Mouse (Mus musculus): ENCODE measurements around the gene Syne2. TPM values are rescaled to one million over a fixed set of nuclear protein-coding genes. Genes with fewer than 3 reads are reported as not detected.

Gene Syne2
- polyA plus RNA-seq, 1 experiment from 2014 or later = 2.7 TPM

DNA sequence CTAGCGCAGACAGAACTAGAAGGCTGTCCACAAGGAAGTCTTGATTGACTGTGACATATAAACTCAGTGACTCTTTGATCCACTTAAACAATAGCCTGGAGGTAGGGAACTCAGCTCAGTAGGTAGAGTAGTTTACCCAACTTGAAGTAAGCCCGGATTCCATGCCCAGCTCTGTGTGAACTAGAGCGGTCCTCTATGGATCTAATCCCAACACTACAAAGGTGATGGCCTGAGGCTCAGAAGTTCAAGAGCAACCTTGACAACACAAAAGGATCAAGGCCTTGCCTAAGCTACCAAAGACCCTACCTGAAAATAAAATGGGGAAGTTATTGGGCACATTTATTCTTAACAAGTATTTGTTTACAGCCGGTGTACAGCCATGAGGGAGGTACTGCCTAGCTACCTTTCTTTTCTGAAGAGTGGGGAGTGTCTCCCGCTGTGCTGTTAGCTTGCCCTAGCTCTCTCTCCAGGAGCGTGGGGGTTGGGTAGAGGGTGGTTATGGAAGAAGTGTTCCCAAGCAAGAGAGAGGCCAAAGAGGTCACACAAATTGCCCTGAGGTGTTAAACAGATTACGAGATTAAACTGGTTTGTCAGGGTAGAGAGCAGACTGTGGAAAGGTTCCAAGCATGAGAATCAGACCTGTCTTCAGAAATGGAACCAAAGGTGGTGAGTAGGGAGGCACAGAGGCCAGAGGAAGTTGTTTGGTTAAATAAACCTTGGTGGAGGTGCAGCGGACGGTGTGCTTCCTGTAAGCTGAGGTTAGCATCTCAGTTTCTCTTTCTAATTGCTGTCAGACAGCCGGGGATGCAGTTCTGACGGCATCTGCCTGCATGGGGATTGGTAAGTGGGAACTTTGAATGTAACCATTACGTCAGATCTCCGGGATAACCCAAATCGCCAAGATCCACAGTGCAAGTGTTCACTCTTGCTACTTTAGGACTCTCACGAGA, 268.3 kb downstream of the Syne2 start:
- Histone ChIP-seq H3K27ac (no peak overlapping the region), H3K4me3 (ENCODE audit: inconsistent target) (no peak overlapping the region), H3K36me3 (ENCODE audit: inconsistent target) (no peaks in the 10 kb centered on the region), H3K79me2 (ENCODE audit: inconsistent target) (no peaks in the 10 kb centered on the region)
- WGBS (ENCODE audit: missing documents) = 62% methylated on average over 15 of the region's 15 CpGs

- Histone ChIP-seq H3K27ac (no peak overlapping the region), H3K4me3 (ENCODE audit: inconsistent target) (no peak overlapping the region), H3K79me2 (ENCODE audit: inconsistent target) (no peaks in the 10 kb centered on the region), H3K36me3 (ENCODE audit: inconsistent target) (no peaks in the 10 kb centered on the region)
- WGBS (ENCODE audit: missing documents) = 58% methylated on average over 13 of the region's 13 CpGs
These were observed 269.1 kb downstream of the Syne2 start for GRCm38 (mm10) chr12:76087025-76087424.

DNA sequence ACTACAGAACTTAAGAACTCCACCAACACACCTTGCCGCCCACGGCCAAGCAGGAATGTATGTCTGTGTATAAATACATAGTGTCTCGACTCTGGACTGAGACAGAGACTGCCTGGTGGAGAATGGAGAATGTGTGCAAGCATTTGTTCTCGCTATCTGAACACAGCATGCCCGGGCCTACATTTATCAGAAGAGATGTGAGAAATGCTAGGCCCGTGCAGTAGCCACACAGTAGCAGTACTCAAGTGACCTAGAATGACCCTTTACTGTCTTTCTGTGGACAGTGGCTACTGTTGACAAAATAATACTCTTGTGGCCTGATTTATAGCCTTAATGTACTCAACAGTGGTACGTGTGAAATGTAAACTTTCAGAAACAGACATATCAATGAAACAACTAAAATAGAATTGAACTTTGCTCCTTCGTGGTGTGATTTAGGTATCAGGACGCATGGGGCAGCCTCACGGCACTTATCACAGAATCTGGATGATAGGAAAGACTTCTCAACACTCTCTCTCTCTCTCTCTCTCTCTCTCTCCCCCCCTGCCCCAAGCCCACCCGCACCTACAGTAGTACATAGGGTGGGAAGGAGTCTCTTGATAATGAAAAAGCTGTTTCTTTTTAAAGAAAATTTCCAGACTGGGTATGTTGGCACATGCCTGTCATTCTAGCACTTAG, 275.0 kb downstream of the Syne2 start:
- H3K79me2 ChIP-seq (ENCODE audit: inconsistent target) = no peaks in the 10 kb centered on the region
- 93% methylated on average over 10 of the region's 11 CpGs for WGBS (ENCODE audit: missing documents)
- H3K27ac ChIP-seq = no peak overlapping the region
- H3K36me3 ChIP-seq (ENCODE audit: inconsistent target) = no peaks in the 10 kb centered on the region
- H3K4me3 ChIP-seq (ENCODE audit: inconsistent target) = no peak overlapping the region

GRCm38 (mm10) chr12:76093613-76094588, 276.0 kb downstream of the Syne2 start:
- no peaks in the 10 kb centered on the region for H3K36me3 ChIP-seq (ENCODE audit: inconsistent target)
- WGBS (ENCODE audit: missing documents) = 95% methylated on average over 15 of the region's 15 CpGs

GRCm38 (mm10) chr12:76095117-76096035, 277.4 kb downstream of the Syne2 start:
- Histone ChIP-seq H3K4me3 (ENCODE audit: inconsistent target) (no peak overlapping the region), H3K27ac (no peak overlapping the region), H3K79me2 (ENCODE audit: inconsistent target) (no peaks in the 10 kb centered on the region), H3K36me3 (ENCODE audit: inconsistent target) (no peaks in the 10 kb centered on the region)
- 86% methylated on average over 30 of the region's 30 CpGs for WGBS (ENCODE audit: missing documents)

More at GRCm38 (mm10) chr12:76093613-76094588, 276.0 kb downstream of the Syne2 start:
- Histone ChIP-seq H3K4me3 (ENCODE audit: inconsistent target) (no peak overlapping the region), H3K27ac (no peak overlapping the region), H3K79me2 (ENCODE audit: inconsistent target) (no peaks in the 10 kb centered on the region)

DNA sequence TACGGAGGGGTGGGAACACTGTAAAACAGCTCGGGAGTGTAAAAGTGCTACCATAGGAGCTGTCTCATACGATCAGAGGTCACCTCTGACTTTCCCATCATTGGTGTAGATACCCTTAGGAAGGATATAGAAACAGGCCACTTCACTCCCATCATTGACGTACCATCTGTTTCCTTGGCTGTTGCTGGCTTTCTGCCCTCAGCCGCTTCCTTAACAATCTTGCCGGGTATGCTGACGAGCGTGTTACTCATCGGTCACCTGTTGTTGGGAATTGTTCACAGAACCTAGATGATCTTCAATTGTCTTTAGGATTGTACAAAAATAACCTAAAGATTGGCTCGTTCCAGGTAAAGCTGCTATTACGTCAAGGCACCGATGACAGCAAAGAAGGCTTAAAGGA, 284.7 kb downstream of the Syne2 start:
- H3K36me3 ChIP-seq (ENCODE audit: inconsistent target) = no peaks in the 10 kb centered on the region
- no peaks in the 10 kb centered on the region for H3K79me2 ChIP-seq (ENCODE audit: inconsistent target)
- H3K4me3 ChIP-seq (ENCODE audit: inconsistent target) = no peak overlapping the region
- WGBS (ENCODE audit: missing documents) = 90% methylated on average over 12 of the region's 12 CpGs
- H3K27ac ChIP-seq = no peak overlapping the region

DNA sequence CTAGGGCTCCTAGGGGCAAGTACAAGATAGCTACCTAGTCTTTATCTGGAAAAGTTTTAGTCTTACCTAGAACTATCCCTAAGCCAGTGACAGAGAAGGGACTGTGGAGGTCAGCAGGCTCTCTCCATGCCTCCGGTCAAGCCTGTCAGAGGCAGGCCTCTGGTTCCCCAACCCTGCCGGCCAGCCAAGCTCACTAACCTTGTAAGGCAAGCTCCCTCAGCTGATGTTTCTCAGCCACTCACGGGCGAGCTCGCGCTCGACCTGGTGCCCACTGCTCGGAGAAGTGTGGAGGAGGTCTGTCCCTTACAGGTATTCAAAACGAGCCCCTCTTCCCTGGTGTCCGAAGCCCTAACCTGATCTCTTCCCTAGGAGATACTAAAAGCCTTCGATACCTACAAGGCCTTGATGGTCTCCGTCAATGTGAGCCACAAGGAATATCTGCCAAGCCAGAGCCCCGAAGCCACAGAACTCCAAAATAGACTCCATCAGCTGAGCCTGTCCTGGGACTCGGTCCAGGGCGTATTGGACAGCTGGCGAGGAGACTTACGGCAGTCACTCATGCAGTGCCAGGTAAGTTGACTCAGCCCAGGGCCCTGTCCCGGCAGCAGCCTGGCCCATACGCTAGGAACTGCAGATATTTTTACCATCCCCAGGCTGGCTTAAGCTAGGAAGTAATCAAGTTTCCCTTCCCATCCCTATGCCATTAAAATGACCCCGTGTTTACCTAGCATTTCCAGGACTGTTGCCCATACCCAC, 286.8 kb downstream of the Syne2 start:
- 94% methylated on average over 20 of the region's 20 CpGs for WGBS (ENCODE audit: missing documents)
- Histone ChIP-seq H3K36me3 (ENCODE audit: inconsistent target) (no peaks in the 10 kb centered on the region), H3K27ac (no peak overlapping the region), H3K4me3 (ENCODE audit: inconsistent target) (no peak overlapping the region), H3K79me2 (ENCODE audit: inconsistent target) (no peaks in the 10 kb centered on the region)

DNA sequence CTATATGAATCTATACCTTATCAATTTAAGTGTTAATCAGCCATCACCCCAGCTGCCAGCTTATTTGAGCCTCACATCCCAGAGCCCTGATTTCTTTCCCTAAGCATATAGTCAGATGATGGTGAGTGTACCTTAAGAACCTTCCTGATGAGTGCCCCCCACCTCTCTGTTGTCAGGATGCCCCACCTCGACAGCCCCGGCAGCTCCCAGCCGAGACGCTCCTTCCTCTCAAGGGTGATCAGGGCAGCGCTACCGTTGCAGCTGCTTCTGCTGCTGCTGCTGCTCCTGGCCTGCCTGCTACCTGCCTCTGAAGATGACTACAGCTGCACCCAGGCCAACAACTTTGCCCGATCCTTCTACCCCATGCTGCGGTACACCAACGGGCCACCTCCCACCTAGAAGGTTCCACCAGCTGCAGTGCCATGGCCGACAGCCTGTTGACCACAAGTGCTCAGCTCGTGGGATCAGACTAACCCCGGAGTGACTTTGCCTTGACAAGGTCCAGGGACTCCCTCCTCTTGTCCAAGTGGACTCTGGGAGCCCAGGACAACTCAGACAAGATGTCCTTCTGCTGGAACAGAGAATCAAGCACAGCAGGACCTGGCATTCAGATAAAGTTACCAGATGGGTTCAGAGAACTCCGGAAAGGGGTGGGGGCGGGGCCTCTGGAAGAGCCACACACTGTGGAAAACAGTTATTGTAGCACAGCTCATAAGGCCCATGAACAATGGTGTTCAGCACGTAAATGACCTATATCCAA, 291.9 kb downstream of the Syne2 start:
- H3K4me3 ChIP-seq (ENCODE audit: inconsistent target) = no peak overlapping the region
- no peak overlapping the region for H3K27ac ChIP-seq
- no peaks in the 10 kb centered on the region for H3K79me2 ChIP-seq (ENCODE audit: inconsistent target)
- no peaks in the 10 kb centered on the region for H3K36me3 ChIP-seq (ENCODE audit: inconsistent target)
- 87% methylated on average over 15 of the region's 15 CpGs for WGBS (ENCODE audit: missing documents)

GRCm38 (mm10) chr12:76111046-76111445, 293.1 kb downstream of the Syne2 start:
- no peak overlapping the region for H3K27ac ChIP-seq
- H3K4me3 ChIP-seq (ENCODE audit: inconsistent target) = no peak overlapping the region
- WGBS (ENCODE audit: missing documents) = 87% methylated on average over 3 of the region's 3 CpGs
- H3K36me3 ChIP-seq (ENCODE audit: inconsistent target) = no peaks in the 10 kb centered on the region
- H3K79me2 ChIP-seq (ENCODE audit: inconsistent target) = no peaks in the 10 kb centered on the region

GRCm38 (mm10) chr12:76116577-76116976, 298.6 kb downstream of the Syne2 start:
- no peaks in the 10 kb centered on the region for H3K36me3 ChIP-seq (ENCODE audit: inconsistent target)
- H3K27ac ChIP-seq = no peak overlapping the region
- WGBS (ENCODE audit: missing documents) = 91% methylated on average over 4 of the region's 4 CpGs

GRCm38 (mm10) chr12:76117632-76118153, 299.8 kb downstream of the Syne2 start:
- Histone ChIP-seq H3K36me3 (ENCODE audit: inconsistent target) (no peaks in the 10 kb centered on the region), H3K79me2 (ENCODE audit: inconsistent target) (no peaks in the 10 kb centered on the region), H3K27ac (no peak overlapping the region), H3K4me3 (ENCODE audit: inconsistent target) (no peak overlapping the region)
- 90% methylated on average over 4 of the region's 4 CpGs for WGBS (ENCODE audit: missing documents)

More at GRCm38 (mm10) chr12:76116577-76116976, 298.6 kb downstream of the Syne2 start:
- H3K79me2 ChIP-seq (ENCODE audit: inconsistent target) = no peaks in the 10 kb centered on the region
- H3K4me3 ChIP-seq (ENCODE audit: inconsistent target) = no peak overlapping the region

DNA sequence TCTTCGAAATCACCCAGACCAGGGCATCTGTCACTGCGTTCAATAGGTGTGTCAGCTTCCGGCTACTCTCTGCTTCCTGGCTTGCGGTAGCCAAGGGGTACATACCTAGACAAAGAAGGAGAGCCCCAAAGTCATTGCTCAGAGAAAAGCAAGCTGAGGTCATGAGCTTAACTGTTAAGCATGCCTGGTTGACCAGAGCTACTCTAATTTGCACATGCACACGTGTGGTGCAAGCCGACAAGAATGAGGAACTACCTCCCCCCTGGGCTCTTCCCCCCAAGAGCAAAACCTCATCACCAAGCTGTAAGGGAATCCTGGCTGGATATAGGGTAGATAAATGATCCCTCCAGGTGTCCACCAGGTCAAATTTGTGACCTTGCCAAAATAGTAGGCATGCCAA, 305.3 kb downstream of the Syne2 start:
- 60% methylated on average over 6 of the region's 6 CpGs for WGBS (ENCODE audit: missing documents)
- Histone ChIP-seq H3K79me2 (ENCODE audit: inconsistent target) (no peaks in the 10 kb centered on the region), H3K36me3 (ENCODE audit: inconsistent target) (no peaks in the 10 kb centered on the region), H3K4me3 (ENCODE audit: inconsistent target) (no peak overlapping the region), H3K27ac (no peak overlapping the region)
